Mouse (Mus musculus): ENCODE measurements around the gene Vmn1r225.
"Not testable (repeated sequence)": the region's sequence is repeated elsewhere in the genome, so short reads cannot be mapped to it uniquely, and the experiment has no call there.

Gene Vmn1r225

DNA sequence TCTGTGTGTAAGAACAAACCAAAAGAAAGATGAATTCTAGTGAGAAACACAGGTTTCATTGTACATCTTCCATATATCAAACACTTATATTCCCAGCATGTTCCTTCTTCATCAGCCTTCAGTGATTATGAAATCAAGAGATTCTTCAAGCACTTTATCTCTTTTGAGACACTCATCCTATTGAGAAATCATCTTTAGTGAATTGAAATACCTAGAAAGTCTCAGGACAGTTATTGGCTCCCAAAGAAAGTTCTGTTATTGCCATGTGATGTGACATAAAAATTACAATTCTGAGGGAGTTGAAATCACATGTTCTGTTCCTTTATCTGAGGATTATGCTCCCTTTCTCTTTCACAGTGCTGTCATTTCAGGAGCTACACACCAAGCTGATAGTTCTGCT, at the start of gene Vmn1r225:
Gene Vmn1r225 (plus strand): TSS at position 301 of the 400 bp plus-strand sequence.
- DNase-seq: no peak

DNA sequence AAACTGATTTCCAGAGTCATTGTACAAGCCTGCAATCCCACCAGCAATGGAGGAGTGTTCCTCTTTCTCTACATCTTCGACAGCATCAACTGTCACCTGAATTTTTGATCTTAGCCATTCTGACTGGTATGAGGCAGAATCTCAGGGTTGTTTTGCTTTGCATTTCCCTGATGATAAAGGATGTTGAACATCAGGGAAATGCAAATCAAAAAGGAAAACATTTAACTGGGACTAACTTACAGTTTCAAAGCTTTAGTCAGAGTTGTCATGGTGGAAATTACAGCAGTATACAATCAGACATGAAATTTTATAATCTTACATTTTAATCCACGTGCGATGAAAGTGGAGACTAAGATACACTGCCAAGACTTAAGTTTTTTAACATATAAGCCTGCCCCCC, 24.6 kb upstream of the Vmn1r225 start:
- DNase-seq: no peak

- DNase-seq: no peak
Observed at GRCm38 (mm10) chr17:20481231-20481630, 16.7 kb upstream of the Vmn1r225 start, which contains the start of gene Vmn2r108. TSS of gene Vmn2r108 (minus strand) at chr17:20481331.

DNA sequence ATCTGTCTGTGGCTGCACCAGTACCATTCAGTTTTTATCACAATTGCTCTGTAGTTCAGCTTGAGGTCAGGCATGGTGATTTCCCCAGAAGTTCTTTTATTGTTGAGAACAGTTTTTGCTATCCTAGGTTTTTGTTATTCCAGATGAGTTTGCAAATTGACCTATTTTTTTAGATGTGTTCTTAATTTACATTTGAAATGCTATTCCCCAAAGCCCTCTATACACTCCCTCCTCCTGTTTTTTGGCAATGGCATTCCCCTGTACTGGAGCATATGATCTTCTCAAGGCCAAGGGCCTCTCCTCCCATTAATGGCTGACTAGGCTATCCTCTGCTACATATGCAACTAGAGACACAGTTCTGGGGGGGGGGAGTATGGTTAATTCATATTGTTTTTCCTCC, 10.3 kb downstream of the Vmn1r225 start:
- not testable (repeated sequence) for DNase-seq
